Mouse (Mus musculus) limb, embryonic 14.5 days (tissue): ENCODE data around the gene Arhgap25. TPM values are rescaled to one million over a fixed set of nuclear protein-coding genes. Genes with fewer than 3 reads are reported as not detected.

Source experiments
- ATAC-seq: fragments of 200-750 bp; cut with Nextera tagmentation; 2 replicates; pipeline ENCODE4 v1.8.0; 2017; ENCODE audit warnings: low read depth, moderate number of reproducible peaks, moderate TSS enrichment; ENCODE audit not compliant: low FRiP score
- DNase-seq: peaks from one replicate; pipeline ENCODE4 v3.0.0-alpha.2; 2015; ENCODE audit warnings: low spot score
- H3K27ac ChIP-seq: fragments of 300-500 bp; sonication (generic); replicated peaks from 2 replicates; pipeline ENCODE4 v1.5.1; 2014; ENCODE audit warnings: low read depth, mild to moderate bottlenecking, low read length, moderate library complexity, mixed read lengths
- H3K27me3 ChIP-seq: fragments of 300-500 bp; sonication (generic); 2 replicates; pipeline ENCODE4 v1.6.1; 2014; ENCODE audit warnings: low read length, mixed read lengths; ENCODE audit not compliant: control insufficient read depth, insufficient read depth
- H3K36me3 ChIP-seq: fragments of 300-500 bp; sonication (generic); 2 replicates; pipeline ENCODE4 v1.6.1; 2014; ENCODE audit warnings: mild to moderate bottlenecking, low read length, moderate library complexity, mixed read lengths; ENCODE audit not compliant: control insufficient read depth, insufficient read depth
- H3K4me1 ChIP-seq: fragments of 300-500 bp; sonication (generic); 2 replicates; pipeline ENCODE4 v1.6.1; 2014; ENCODE audit warnings: antibody characterized with exemption, low read length, mixed read lengths; ENCODE audit not compliant: control insufficient read depth, insufficient read depth
- H3K4me2 ChIP-seq: fragments of 300-500 bp; sonication (generic); replicated peaks from 2 replicates; pipeline ENCODE4 v1.6.1; 2014; ENCODE audit warnings: low read depth, mild to moderate bottlenecking, low read length, moderate library complexity; ENCODE audit not compliant: severe bottlenecking
- H3K4me3 ChIP-seq: fragments of 300-500 bp; sonication (generic); replicated peaks from 2 replicates; pipeline ENCODE4 v1.5.1; 2014; ENCODE audit warnings: low read length
- H3K9ac ChIP-seq: fragments of 300-500 bp; sonication (generic); 2 replicates; pipeline ENCODE4 v1.6.1; 2014; ENCODE audit warnings: mild to moderate bottlenecking, low read depth, low read length, moderate library complexity; ENCODE audit not compliant: severe bottlenecking
- H3K9me3 ChIP-seq: fragments of 300-500 bp; sonication (generic); 2 replicates; pipeline ENCODE4 v1.6.1; 2016; ENCODE audit warnings: low read length; ENCODE audit not compliant: control insufficient read depth
- POLR2A ChIP-seq: fragments of 200-500 bp; IDR thresholded peaks from 2 replicates; pipeline ENCODE4 v1.8.0; 2012; ENCODE audit warnings: inconsistent platforms, mild to moderate bottlenecking, moderate library complexity, borderline replicate concordance; ENCODE audit not compliant: insufficient read depth, insufficient read length; ENCODE audit errors: extremely low read depth
- WGBS: fragments of 180-500 bp; shearing (Covaris S2); extraction: QIAGEN DNeasy Blood & Tissue Kit; methylation state at CpG from one replicate; pipeline ENCODE4 v1.1.7; 2014; 5-methylcytosine and 5-hydroxymethylcytosine counted together
- polyA plus RNA-seq, 2 experiments: library from polyadenylated mRNA; depleted of rRNA in 1 of 2; stranded (reverse) in 1 of 2; unstranded in 1 of 2; fragments of >200 nt; fragmentation: Nextera tagmentation in 1 of 2; extraction: Ambion mirVana in 1 of 2; gene quantifications; 2 replicates each; pipeline versions ENCODE4 v1.2.1 to v1.2.3; 2012 to 2014

Arhgap25 gene
- polyA plus RNA-seq, 2 experiments: 3.2 to 6.4 TPM

DNA sequence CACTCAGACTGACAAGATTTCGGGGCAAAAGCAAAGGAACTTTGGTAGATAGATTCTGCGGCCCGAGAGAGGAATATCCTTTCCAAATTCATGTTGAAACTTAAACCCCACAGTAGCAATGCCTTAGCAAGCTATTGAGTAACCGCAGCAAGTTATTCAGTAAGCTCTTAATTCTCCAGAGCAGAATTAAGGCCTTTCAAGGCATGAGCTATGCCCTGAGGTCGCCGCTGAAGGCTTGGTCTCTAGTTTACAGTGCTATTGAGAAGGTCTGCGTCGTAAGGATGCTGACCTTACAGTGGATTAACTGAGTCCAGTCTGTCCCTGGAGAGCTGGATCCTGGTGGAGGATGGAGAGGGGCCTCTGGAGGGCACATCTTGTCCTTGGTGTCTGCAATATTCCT, 12.5 kb downstream of the Arhgap25 start:
- no peak overlapping the region for H3K27ac ChIP-seq
- WGBS: 80% methylated on average over 8 of the region's 8 CpGs
- no peak for ATAC-seq

DNA sequence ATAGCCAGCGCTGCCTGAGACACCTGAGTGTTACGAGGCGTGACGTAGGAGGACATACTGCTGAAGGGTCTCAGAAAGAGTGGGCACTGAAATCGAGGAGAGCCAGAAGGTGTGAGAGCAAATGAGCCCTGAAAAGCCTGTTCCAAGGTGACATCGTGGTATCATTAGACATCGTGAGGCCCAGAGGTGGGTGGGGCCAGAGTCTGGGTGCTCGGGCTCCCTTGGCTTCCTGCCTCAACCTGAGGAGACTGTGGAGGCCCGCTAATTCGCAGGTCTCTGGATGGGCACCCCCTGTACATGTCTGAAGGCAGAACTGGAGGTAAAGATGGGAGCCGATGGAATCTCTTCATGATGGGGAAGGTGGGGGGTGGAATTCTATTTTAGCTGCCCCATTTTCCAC, 13.2 kb downstream of the Arhgap25 start:
- 85% methylated on average over 11 of the region's 11 CpGs for WGBS
- TF ChIP-seq POLR2A: no peak
- Histone ChIP-seq H3K4me2 (no peak overlapping the region), H3K9me3 (no peaks in the 10 kb centered on the region), H3K27ac (no peak overlapping the region), H3K4me1 (no peaks in the 10 kb centered on the region), H3K36me3 (no peaks in the 10 kb centered on the region), H3K4me3 (no peak overlapping the region), H3K27me3 (no peaks in the 10 kb centered on the region), H3K9ac (no peak overlapping the region)
- no peak for ATAC-seq
- no peak for DNase-seq

More for the DNA sequence above, 12.5 kb downstream of the Arhgap25 start:
- no peaks in the 10 kb centered on the region for H3K9me3 ChIP-seq
- no peak for DNase-seq
- H3K9ac ChIP-seq: no peak overlapping the region
- no peaks in the 10 kb centered on the region for H3K4me1 ChIP-seq
- no peaks in the 10 kb centered on the region for H3K27me3 ChIP-seq
- no peak overlapping the region for H3K4me3 ChIP-seq
- TF ChIP-seq POLR2A: no peak
- no peak overlapping the region for H3K4me2 ChIP-seq
- no peaks in the 10 kb centered on the region for H3K36me3 ChIP-seq

DNA sequence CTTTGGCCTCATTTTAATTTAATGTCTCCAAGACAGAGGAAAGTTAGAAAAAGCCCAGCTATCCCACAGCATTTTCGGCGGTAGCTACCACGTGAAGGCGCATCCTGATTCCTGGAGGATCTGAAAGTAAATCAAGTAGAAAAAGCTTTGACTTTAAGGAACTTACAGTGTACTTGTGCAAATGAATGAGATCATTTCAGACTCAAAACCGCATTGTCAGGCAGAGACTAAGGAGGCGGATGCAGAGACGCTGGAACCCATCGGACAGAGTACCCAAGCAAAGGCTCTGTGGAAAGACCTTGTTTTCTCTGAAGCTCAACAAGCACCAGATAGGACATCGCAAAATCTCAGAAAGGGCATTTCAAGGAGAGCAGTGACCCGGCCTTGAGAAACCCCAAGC, 14.4 kb downstream of the Arhgap25 start:
- DNase-seq: no peak
- Histone ChIP-seq H3K9ac (no peak overlapping the region), H3K27ac (no peak overlapping the region), H3K27me3 (no peaks in the 10 kb centered on the region), H3K36me3 (no peaks in the 10 kb centered on the region), H3K4me1 (no peaks in the 10 kb centered on the region), H3K4me2 (no peak overlapping the region), H3K4me3 (no peak overlapping the region), H3K9me3 (no peaks in the 10 kb centered on the region)
- WGBS: 92% methylated on average over 10 of the region's 10 CpGs
- ATAC-seq: no peak
- no peak for TF ChIP-seq POLR2A

DNA sequence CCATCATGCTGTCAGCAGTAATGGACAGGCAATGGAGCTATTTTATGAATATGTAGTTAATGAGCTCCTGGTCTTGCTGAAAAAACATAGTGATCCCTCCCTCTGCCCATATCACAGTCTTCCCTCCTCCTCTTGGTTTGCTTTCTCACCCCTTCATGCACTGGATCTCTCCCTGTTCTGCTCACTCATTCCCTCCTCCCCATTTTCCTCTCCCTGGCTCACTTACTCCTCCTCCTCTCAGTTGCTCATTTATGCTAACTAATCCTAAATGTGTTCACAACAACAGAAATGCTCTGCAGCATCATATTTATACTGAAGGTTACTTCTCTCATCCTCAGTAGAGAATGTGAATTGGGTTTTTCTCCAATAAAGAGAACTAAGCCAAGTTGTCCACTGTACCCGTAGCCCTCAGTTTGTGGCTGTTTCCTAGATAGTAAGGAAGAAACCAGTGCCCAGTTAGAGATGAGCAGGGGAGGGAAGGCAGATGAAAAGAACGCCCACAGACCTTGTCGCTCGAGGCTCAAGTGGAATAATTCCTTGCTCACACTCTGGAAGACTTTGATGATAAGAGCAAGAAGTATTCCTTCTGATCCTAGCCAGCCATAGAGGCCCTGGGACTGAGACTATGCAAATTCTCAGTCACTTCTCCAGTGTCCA, 15.2 kb downstream of the Arhgap25 start:
- WGBS: 90% methylated on average over 4 of the region's 4 CpGs
- Histone ChIP-seq H3K9ac (no peak overlapping the region), H3K9me3 (no peaks in the 10 kb centered on the region), H3K4me1 (no peaks in the 10 kb centered on the region), H3K4me2 (no peak overlapping the region), H3K27me3 (no peaks in the 10 kb centered on the region), H3K4me3 (no peak overlapping the region), H3K27ac (no peak overlapping the region), H3K36me3 (no peaks in the 10 kb centered on the region)
- no peak for ATAC-seq
- no peak for DNase-seq
- TF ChIP-seq POLR2A: no peak

DNA sequence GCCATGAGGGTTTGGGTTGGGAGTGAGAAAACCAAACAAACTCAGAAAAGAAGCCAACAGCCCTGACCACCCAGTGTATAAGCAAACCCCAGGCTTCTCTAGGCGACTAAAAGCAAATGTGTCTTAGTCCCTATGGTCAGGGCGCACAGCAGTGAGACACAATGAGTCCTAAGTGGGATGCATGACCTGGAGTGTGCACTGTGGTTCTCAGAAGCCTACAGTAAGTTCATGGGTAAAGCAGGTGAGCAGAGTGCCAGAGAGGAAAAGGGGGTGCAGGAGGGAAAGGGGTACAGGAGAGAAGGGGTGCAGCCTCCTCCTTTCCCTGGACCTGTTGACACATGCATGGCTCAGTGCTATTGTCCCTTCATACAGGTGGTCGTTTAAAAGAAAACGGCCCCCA, 18.7 kb downstream of the Arhgap25 start:
- ATAC-seq (no peak), DNase-seq (no peak)
- no peak overlapping the region for H3K27ac ChIP-seq
- no peaks in the 10 kb centered on the region for H3K27me3 ChIP-seq
- no peak for TF ChIP-seq POLR2A
- no peaks in the 10 kb centered on the region for H3K36me3 ChIP-seq
- WGBS: 81% methylated on average over 4 of the region's 4 CpGs
- H3K4me2 ChIP-seq: no peak overlapping the region
- no peak overlapping the region for H3K9ac ChIP-seq
- H3K4me3 ChIP-seq: no peak overlapping the region
- H3K4me1 ChIP-seq: no peaks in the 10 kb centered on the region
- H3K9me3 ChIP-seq: no peaks in the 10 kb centered on the region
